Mouse (Mus musculus): ENCODE results near the gene Ifit3.

DNA sequence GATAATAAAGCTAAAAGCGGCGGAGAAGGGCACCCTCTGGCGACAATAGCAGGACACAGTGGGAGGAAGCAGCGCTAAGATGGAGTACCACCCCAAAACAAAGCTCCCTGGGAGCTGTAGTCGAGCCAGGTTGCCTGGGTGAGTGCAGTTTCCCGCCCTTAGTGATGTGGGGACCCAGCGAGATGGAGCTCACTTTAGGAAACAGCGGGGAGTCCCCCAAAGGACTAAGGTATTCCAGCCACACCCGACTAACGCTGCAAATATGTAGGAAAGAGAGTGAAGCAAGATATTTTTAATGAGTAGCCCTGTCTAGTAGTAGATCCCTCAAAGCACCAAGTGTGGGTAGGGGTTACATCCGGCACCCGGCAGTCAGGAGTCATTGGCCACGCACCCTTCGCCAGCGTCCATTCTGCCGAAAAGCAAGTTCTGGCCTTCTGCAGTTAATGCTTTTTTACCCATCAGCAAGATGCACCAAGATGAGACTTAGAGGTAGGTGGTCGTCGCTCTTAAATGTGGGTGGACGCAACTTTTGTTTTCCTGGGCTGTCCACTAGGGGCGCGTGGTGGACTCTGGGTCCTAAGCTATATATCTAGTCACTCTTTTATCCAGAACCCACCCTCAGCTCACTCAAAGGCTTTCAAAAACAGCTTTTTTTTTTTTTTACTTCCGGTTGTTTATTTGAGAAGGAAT lies 32.7 kb upstream of the Ifit3 start, which contains the start of gene Ifit2:
- TF ChIP-seq CTCF (conservative IDR thresholded peaks at IDR 0.05; ENCODE audit: insufficient read depth, insufficient read length, low read depth, low read length) = peak; percentile 75
- peak; percentile 43 for TF ChIP-seq POLR2A (IDR thresholded peaks at IDR 0.05; ENCODE audit: low read depth, low read length)

Data from kidney, adult 2 months (tissue).